ENCODE assay signal across 27 mouse cellular contexts in the genomic region with DNA sequence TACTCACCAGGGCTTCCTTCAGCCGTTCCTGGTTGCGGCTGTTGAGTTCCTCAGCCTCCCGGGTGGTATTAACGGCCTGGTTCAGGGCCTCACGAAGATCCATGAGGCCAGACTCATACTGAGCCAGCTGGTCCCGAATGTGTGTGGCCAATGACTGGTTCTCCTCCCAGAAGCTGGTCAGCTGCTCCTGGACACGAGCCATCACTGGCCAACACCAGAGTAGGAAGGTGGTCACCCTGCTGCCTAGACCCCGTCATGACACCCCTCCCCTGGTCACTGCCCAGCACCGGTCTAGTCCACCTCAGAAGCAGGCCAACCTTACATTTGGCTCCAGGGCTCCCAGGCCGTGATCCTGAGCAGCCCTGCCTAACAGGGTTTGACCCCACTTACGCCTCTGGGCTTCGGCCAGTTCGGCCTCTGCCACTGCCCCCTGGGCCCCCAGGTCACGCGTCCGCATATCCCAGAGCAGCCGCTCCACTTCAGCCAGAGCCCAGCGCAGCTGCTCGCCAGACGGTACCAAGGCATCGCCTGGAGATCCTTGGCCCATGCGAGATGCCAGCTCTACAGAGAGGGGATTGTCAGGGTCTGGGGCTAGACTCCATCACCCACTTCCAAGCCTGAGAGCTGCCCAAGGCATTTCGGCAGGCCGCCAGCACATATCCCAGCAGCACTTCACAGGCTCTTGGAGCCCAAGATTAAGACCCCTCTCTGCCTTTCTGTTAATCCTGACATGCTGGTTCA. TPM values are rescaled to one million over a fixed set of nuclear protein-coding genes. Genes with fewer than 3 reads are reported as not detected.
DNase-seq lines count a peak whose midpoint lies in the region; ATAC-seq and TF ChIP-seq lines count a peak whose summit lies in the region.
"Had no signal": no experiment of that assay in that cellular context is flagged by ENCODE, and none has a peak within 500 bp of the region (broad histone marks: within the 10 kb centered on the region; RNA-seq: fewer than 3 reads in every experiment).

No protein-coding gene starts in this region.

- no peak for TF ChIP-seq CTCF in gastrocnemius, adult 2 months (IDR thresholded peaks at IDR 0.05)
- TF ChIP-seq CTCF in hindbrain, postnatal 0 days (IDR thresholded peaks at IDR 0.05; ENCODE audit: low read depth): no peak

- WGBS in hindbrain, postnatal 0 days: 76% methylated on average over 24 of the region's 24 CpGs
- WGBS in hindbrain, embryonic 11.5 days: 86% methylated on average over 24 of the region's 24 CpGs

- peak; percentile 80 to 87 for DNase-seq in cerebellum, postnatal 10 days
- DNase-seq in cerebellum, adult 18-20 months: no peak
- DNase-seq in gastrocnemius, postnatal 14 days: peak; percentile 48
- DNase-seq in gastrocnemius, adult 2 months: no peak
- DNase-seq in hindbrain, postnatal 0 days (ENCODE audit: low spot score): peak; percentile 50
- DNase-seq in hindbrain, embryonic 11.5 days (ENCODE audit: low spot score): no peak
- peak; percentile 17 for DNase-seq in ZHBTc4 (ENCODE audit: low read depth, low spot score)
- DNase-seq in frontal cortex, postnatal 10 days (ENCODE audit: low spot score in 2 of 2): no peak
- DNase-seq: adrenal gland, postnatal 10 days; adrenal gland, postnatal 36 days; cerebellum, adult 11-12 months; cerebellum, adult 9-10 months; cerebellum, postnatal 36 days; embryo, embryonic 11 days; heart, adult 11 months; heart, postnatal 14 days; heart, postnatal 4 days; kidney, adult 2 months had no signal

- no peaks in the 10 kb centered on the region for H3K4me1 ChIP-seq in hindbrain, postnatal 0 days (ENCODE audit: insufficient read depth, low read length)
- no peaks in the 10 kb centered on the region for H3K4me1 ChIP-seq in hindbrain, embryonic 11.5 days (replicated peaks; ENCODE audit: control insufficient read depth, insufficient read depth, low read length)
- H3K4me1 ChIP-seq: embryonic facial prominence, embryonic 10.5 days; embryonic facial prominence, embryonic 13.5 days; forebrain, embryonic 12.5 days; forebrain, embryonic 15.5 days; heart, embryonic 15.5 days had no signal

- H3K4me3 ChIP-seq in gastrocnemius, adult 2 months: no peak overlapping the region
- H3K4me3 ChIP-seq in hindbrain, postnatal 0 days (ENCODE audit: low read length): no peak overlapping the region
- H3K4me3 ChIP-seq in hindbrain, embryonic 11.5 days (ENCODE audit: low read depth, low read length): no peak overlapping the region
- H3K4me3 ChIP-seq: embryonic facial prominence, embryonic 10.5 days; embryonic facial prominence, embryonic 13.5 days; erythroblast, embryonic 14.5 days; forebrain, embryonic 12.5 days; forebrain, embryonic 15.5 days; heart, embryonic 15.5 days; hindbrain, embryonic 13.5 days had no signal

- H3K36me3 ChIP-seq in hindbrain, postnatal 0 days (ENCODE audit: insufficient read depth, low read length): no peaks in the 10 kb centered on the region
- H3K36me3 ChIP-seq in hindbrain, embryonic 11.5 days (ENCODE audit: control insufficient read depth, insufficient read depth, low read length): no peaks in the 10 kb centered on the region
- H3K36me3 ChIP-seq: forebrain, embryonic 15.5 days had no signal

- H3K9ac ChIP-seq in hindbrain, postnatal 0 days (replicated peaks; ENCODE audit: low read length): no peak overlapping the region
- no peak overlapping the region for H3K9ac ChIP-seq in hindbrain, embryonic 11.5 days (ENCODE audit: low read depth, low read length)
- H3K9ac ChIP-seq: embryonic facial prominence, embryonic 13.5 days; forebrain, embryonic 12.5 days; forebrain, embryonic 15.5 days; heart, embryonic 15.5 days; hindbrain, embryonic 13.5 days had no signal

- intact Hi-C loops in gastrocnemius, postnatal 14 days (cut with DNase I; ENCODE audit: low total_unique reads): loop anchor here (5.0 kb wide), 1 partner anchor 63 kb away; no protein-coding TSS in a partner anchor
- intact Hi-C loops in gastrocnemius, adult 2 months (cut with DNase I): loop anchor here (2.0 kb wide), 1 partner anchor 67 kb away; no protein-coding TSS in a partner anchor

- no peaks in the 10 kb centered on the region for H3K9me3 ChIP-seq in hindbrain, postnatal 0 days (ENCODE audit: low read length)
- H3K9me3 ChIP-seq in hindbrain, embryonic 11.5 days (ENCODE audit: control insufficient read depth, low read length): no peaks in the 10 kb centered on the region
- H3K9me3 ChIP-seq: embryonic facial prominence, embryonic 10.5 days; embryonic facial prominence, embryonic 13.5 days; forebrain, embryonic 12.5 days; forebrain, embryonic 15.5 days; heart, embryonic 15.5 days; hindbrain, embryonic 13.5 days had no signal

- peak; percentile 46; the same call in 1 of the 2 replicates for ATAC-seq in hindbrain, postnatal 0 days
- ATAC-seq in hindbrain, embryonic 11.5 days (ENCODE audit: low FRiP score): no peak
- ATAC-seq: forebrain, embryonic 15.5 days; intestine, postnatal 0 days had no signal

- no peak overlapping the region for H3K4me2 ChIP-seq in hindbrain, postnatal 0 days (ENCODE audit: low read depth, low read length)
- H3K4me2 ChIP-seq in hindbrain, embryonic 11.5 days (replicated peaks; ENCODE audit: low read depth, low read length): no peak overlapping the region
- H3K4me2 ChIP-seq: embryonic facial prominence, embryonic 13.5 days; forebrain, embryonic 12.5 days; forebrain, embryonic 15.5 days; heart, embryonic 11.5 days; heart, embryonic 15.5 days; hindbrain, embryonic 13.5 days had no signal

- no peak overlapping the region for H3K27ac ChIP-seq in gastrocnemius, adult 2 months
- H3K27ac ChIP-seq in hindbrain, postnatal 0 days: no peak overlapping the region
- no peak overlapping the region for H3K27ac ChIP-seq in hindbrain, embryonic 11.5 days (ENCODE audit: low read depth, low read length)
- H3K27ac ChIP-seq: embryonic facial prominence, embryonic 10.5 days; embryonic facial prominence, embryonic 13.5 days; forebrain, embryonic 12.5 days; forebrain, embryonic 15.5 days; heart, embryonic 15.5 days; hindbrain, embryonic 13.5 days had no signal

- H3K27me3 ChIP-seq in hindbrain, postnatal 0 days (ENCODE audit: insufficient read depth, low read length): no peaks in the 10 kb centered on the region
- no peaks in the 10 kb centered on the region for H3K27me3 ChIP-seq in hindbrain, embryonic 11.5 days (ENCODE audit: control insufficient read depth, insufficient read depth, low read length)
- H3K27me3 ChIP-seq: embryonic facial prominence, embryonic 13.5 days; forebrain, embryonic 12.5 days; forebrain, embryonic 15.5 days; heart, embryonic 15.5 days; hindbrain, embryonic 13.5 days had no signal

RNA-seq across cellular contexts. Expression of gene Adrm1, which starts 12.9 kb away (rescaled TPM):
- total RNA-seq in gastrocnemius, postnatal 14 days (2021): 10 to 100 TPM; 95.7 to 97.3 TPM
- total RNA-seq in gastrocnemius, adult 2 months (2021): 100 to 1,000 TPM in 1 of 2 experiments, 10 to 100 TPM in 1; 99.5 to 121 TPM
- 107 and 119 TPM in 2 replicates for total RNA-seq in hindbrain, postnatal 0 days (2014; rRNA removed)
- polyA plus RNA-seq in hindbrain, postnatal 0 days (2015; fragmentation: Nextera tagmentation; extraction: Ambion mirVana): 207 and 210 TPM in 2 replicates
- polyA plus RNA-seq in hindbrain, embryonic 11.5 days (2014; fragmentation: Nextera tagmentation; extraction: Ambion mirVana): 174 and 183 TPM in 2 replicates

RNA-seq across cellular contexts. Expression of gene Lama5, which starts 41.5 kb away (rescaled TPM):
- total RNA-seq in gastrocnemius, postnatal 14 days (2021): 10 to 100 TPM; 17.9 to 18.0 TPM
- total RNA-seq in gastrocnemius, adult 2 months (2021): 10 to 100 TPM; 10.5 to 14.8 TPM
- total RNA-seq in hindbrain, postnatal 0 days (2014; rRNA removed): 10.3 and 16.5 TPM in 2 replicates
- 2.7 and 3.5 TPM in 2 replicates for polyA plus RNA-seq in hindbrain, postnatal 0 days (2015; fragmentation: Nextera tagmentation; extraction: Ambion mirVana)
- 3.3 and 4.4 TPM in 2 replicates for polyA plus RNA-seq in hindbrain, embryonic 11.5 days (2014; fragmentation: Nextera tagmentation; extraction: Ambion mirVana)

Comparison
In these comparisons a context has a peak if more than half of its experiments do, and no peak if none do; other contexts are left out.
1. DNase-seq: peak in cerebellum, postnatal 10 days (2 of 2), gastrocnemius, postnatal 14 days (single experiment), hindbrain, postnatal 0 days (single experiment) and ZHBTc4 (single experiment); none in cerebellum, adult 18-20 months (0 of 2), gastrocnemius, adult 2 months (single experiment), hindbrain, embryonic 11.5 days (single experiment) and frontal cortex, postnatal 10 days (0 of 2).